Mouse (Mus musculus): ENCODE measurements around the gene Odf3l1. TPM values are rescaled to one million over a fixed set of nuclear protein-coding genes. Genes with fewer than 3 reads are reported as not detected.
A peak's percentile ranks its signal among the peaks of the same experiment; 100 is the strongest.

Gene Odf3l1
- polyA plus RNA-seq, 1 experiment, result not detected

- H3K4me3 ChIP-seq (ENCODE audit: insufficient read depth, low read length), result no peak overlapping the region
- TF ChIP-seq POLR2A (IDR thresholded peaks at IDR 0.05; ENCODE audit: low read depth, low read length) (no peak), CTCF (IDR thresholded peaks at IDR 0.05; ENCODE audit: borderline replicate concordance, insufficient read depth, low read length) (no peak)
- peaks cover 31% of the 10 kb centered on the region for H3K4me1 ChIP-seq (ENCODE audit: control insufficient read depth, insufficient read depth, low read length)
- peak overlapping the region; percentile 36 for H3K27ac ChIP-seq (ENCODE audit: insufficient read depth, low read length)
Measured at GRCm38 (mm10) chr9:56871191-56871590, 6.7 kb upstream of the Odf3l1 start.

- no peak overlapping the region for H3K4me3 ChIP-seq (ENCODE audit: insufficient read depth, low read length)
- TF ChIP-seq POLR2A (IDR thresholded peaks at IDR 0.05; ENCODE audit: low read depth, low read length), result no peak
- TF ChIP-seq CTCF (IDR thresholded peaks at IDR 0.05; ENCODE audit: borderline replicate concordance, insufficient read depth, low read length), result no peak
- peak overlapping the region; percentile 36 for H3K27ac ChIP-seq (ENCODE audit: insufficient read depth, low read length)
- H3K4me1 ChIP-seq (ENCODE audit: control insufficient read depth, insufficient read depth, low read length), result peaks cover 31% of the 10 kb centered on the region
Measured at GRCm38 (mm10) chr9:56870778-56871177, 6.3 kb upstream of the Odf3l1 start.

GRCm38 (mm10) chr9:56869552-56869951 is 5.1 kb upstream of the Odf3l1 start:
- H3K4me1 ChIP-seq (ENCODE audit: control insufficient read depth, insufficient read depth, low read length), result peaks cover 31% of the 10 kb centered on the region
- H3K4me3 ChIP-seq (ENCODE audit: insufficient read depth, low read length), result no peak overlapping the region
- TF ChIP-seq CTCF (IDR thresholded peaks at IDR 0.05; ENCODE audit: borderline replicate concordance, insufficient read depth, low read length) (no peak), POLR2A (IDR thresholded peaks at IDR 0.05; ENCODE audit: low read depth, low read length) (no peak)
- peak overlapping the region; percentile 1; the same call in 1 of the 2 replicates for H3K27ac ChIP-seq (ENCODE audit: insufficient read depth, low read length)

GRCm38 (mm10) chr9:56868292-56868691 is 3.8 kb upstream of the Odf3l1 start:
- Histone ChIP-seq H3K4me1 (ENCODE audit: control insufficient read depth, insufficient read depth, low read length) (peaks cover 25% of the 10 kb centered on the region), H3K4me3 (ENCODE audit: insufficient read depth, low read length) (no peak overlapping the region), H3K27ac (ENCODE audit: insufficient read depth, low read length) (peak overlapping the region; percentile 46)
- TF ChIP-seq POLR2A (IDR thresholded peaks at IDR 0.05; ENCODE audit: low read depth, low read length), result no peak; the same call in 1 of the 2 replicates
- TF ChIP-seq CTCF (IDR thresholded peaks at IDR 0.05; ENCODE audit: borderline replicate concordance, insufficient read depth, low read length), result no peak

DNA sequence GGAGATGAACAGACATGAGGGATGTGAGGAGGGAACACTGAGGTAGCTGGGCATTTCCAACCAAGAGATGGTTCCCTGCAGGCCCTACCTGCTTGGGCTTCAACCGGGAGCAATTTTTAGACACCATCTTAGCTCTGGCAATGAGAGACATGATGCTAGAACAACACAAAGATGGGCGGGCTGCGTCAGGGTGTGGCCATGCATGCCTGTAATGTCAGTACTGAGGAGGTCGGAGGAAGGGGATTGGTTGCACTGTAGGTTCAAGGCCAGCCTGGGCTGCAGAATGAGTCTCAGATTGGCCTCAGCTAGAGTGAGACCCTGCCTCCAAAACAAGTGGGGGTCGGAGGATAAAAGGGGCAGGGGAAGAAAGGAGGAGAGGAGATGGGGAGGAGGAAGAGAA is 2.0 kb upstream of the Odf3l1 start:
- TF ChIP-seq CTCF (IDR thresholded peaks at IDR 0.05; ENCODE audit: borderline replicate concordance, insufficient read depth, low read length) (no peak), POLR2A (IDR thresholded peaks at IDR 0.05; ENCODE audit: low read depth, low read length) (peak; percentile 11; the same call in 1 of the 2 replicates)
- peaks cover 10% of the 10 kb centered on the region for H3K4me1 ChIP-seq (ENCODE audit: control insufficient read depth, insufficient read depth, low read length)
- peak overlapping the region; percentile 61 for H3K4me3 ChIP-seq (ENCODE audit: insufficient read depth, low read length)
- peak overlapping the region; percentile 46 for H3K27ac ChIP-seq (ENCODE audit: insufficient read depth, low read length)

DNA sequence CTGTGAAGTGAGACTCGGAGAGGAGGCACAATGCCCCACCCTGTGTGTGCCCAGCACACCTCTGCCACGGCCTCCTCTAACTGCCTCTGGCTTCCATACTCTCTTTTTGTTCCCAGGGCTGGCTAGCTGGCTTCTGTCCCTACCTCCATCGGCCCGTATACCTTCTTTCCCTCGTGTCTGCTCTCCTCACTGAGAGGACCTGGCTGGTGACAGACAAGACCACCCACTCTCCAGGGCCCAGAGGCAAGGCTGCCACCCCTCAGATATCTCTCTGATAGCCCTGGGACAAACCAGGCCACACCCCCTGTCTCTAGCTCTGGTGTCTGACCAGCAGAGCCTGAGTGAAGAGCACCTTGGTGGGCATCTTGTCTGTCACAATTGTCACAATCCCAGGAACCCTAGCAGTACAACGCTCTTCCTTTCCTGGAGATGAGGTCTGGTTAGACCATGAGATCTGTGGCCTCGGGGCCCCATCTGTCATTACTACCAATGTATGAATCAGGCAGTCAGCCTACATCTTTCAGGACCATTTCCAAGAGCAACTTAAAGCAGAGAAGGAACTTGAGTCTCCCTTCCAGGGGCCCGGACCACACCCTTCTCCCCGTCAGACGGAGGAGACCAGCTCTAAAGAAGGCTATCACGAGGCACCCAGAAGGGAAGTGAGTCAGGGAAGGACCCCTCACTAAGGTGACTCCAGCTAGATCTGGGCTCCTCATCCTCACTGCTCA is 1.4 kb upstream of the Odf3l1 start:
- peaks cover 6% of the 10 kb centered on the region; the same call in 1 of the 2 replicates for H3K4me1 ChIP-seq (ENCODE audit: control insufficient read depth, insufficient read depth, low read length)
- H3K27ac ChIP-seq (ENCODE audit: insufficient read depth, low read length), result peak overlapping the region; percentile 46
- H3K4me3 ChIP-seq (ENCODE audit: insufficient read depth, low read length), result peak overlapping the region; percentile 61
- TF ChIP-seq CTCF (IDR thresholded peaks at IDR 0.05; ENCODE audit: borderline replicate concordance, insufficient read depth, low read length) (no peak), POLR2A (IDR thresholded peaks at IDR 0.05; ENCODE audit: low read depth, low read length) (peak; percentile 27; the same call in 1 of the 2 replicates)

DNA sequence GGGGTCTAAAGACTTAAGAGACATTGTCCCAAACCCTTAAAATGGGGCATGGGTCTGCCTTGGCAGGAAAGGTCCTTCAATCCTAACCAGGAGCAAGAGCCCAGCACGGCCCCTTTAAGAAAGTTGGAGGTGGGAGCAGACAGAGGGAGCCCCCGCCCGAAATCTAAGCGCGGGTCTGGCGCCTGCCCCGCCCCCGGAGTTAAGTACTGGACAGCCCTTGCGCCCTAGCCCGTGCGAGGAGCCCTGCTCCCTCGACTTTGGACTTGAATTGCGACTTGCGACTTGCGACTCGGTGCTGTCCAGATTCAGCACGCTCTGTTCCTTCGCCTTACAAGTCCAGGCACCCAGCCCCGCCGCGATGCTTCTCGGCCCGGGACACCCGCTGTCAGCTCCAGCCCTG is 353 bp upstream of the Odf3l1 start, which contains the start of gene Cspg4:
Cspg4 (plus strand) TSS at position 202 of the 400 bp plus-strand sequence.
- peak within 1 kb of the TSS; percentile 46 for H3K27ac ChIP-seq (ENCODE audit: insufficient read depth, low read length)
- peaks cover 6% of the 10 kb centered on the region; the same call in 1 of the 2 replicates for H3K4me1 ChIP-seq (ENCODE audit: control insufficient read depth, insufficient read depth, low read length)
- peak within 1 kb of the TSS; percentile 61 for H3K4me3 ChIP-seq (ENCODE audit: insufficient read depth, low read length)
- TF ChIP-seq POLR2A (IDR thresholded peaks at IDR 0.05; ENCODE audit: low read depth, low read length) (peak; percentile 99), CTCF (IDR thresholded peaks at IDR 0.05; ENCODE audit: borderline replicate concordance, insufficient read depth, low read length) (no peak)

GRCm38 (mm10) chr9:56862863-56863262 is 1.6 kb downstream of the Odf3l1 start:
- H3K4me3 ChIP-seq (ENCODE audit: insufficient read depth, low read length), result no peak overlapping the region
- H3K27ac ChIP-seq (ENCODE audit: insufficient read depth, low read length), result no peak overlapping the region
- peaks cover 3% of the 10 kb centered on the region; the same call in 1 of the 2 replicates for H3K4me1 ChIP-seq (ENCODE audit: control insufficient read depth, insufficient read depth, low read length)
- TF ChIP-seq CTCF (IDR thresholded peaks at IDR 0.05; ENCODE audit: borderline replicate concordance, insufficient read depth, low read length) (no peak), POLR2A (IDR thresholded peaks at IDR 0.05; ENCODE audit: low read depth, low read length) (no peak)

DNA sequence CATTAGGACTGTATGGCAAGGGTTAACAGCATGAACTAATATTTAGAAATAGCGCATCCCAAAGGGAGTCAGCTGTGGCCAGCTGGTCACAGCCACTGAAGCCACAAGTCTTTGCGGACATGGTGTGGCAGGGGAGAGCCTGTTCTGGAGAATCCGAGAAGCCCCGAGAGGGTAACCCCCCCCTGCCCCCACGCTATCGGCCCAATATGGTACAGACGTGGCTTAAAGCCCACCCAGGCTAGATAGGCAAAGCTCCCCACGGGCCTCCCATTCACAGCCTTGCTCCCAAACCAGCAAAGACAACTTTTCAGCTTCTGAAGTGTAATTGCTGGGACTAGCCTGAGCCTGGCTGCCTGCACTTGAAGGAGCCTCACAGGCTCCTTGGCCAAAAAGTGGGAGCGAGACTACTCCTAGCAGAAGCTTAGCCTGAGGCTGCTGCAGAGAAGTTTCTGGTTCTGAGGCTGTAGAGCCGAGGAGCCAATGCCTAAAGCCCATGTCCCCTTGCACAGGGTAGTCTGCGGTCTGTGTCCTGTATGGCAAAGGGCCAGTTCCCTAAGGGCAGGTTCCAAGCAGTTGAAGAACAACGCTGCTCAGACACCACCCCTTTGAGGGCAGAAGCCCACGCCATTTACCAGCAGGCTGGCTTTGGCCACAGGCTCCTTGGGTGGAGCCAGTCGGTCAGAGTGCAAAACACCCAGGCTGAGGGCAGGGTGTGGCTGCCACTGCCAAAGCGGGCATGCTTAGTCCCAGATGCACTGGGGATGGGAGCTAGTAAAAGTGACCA is 3.8 kb downstream of the Odf3l1 start:
- TF ChIP-seq POLR2A (IDR thresholded peaks at IDR 0.05; ENCODE audit: low read depth, low read length) (no peak), CTCF (IDR thresholded peaks at IDR 0.05; ENCODE audit: borderline replicate concordance, insufficient read depth, low read length) (no peak)
- Histone ChIP-seq H3K27ac (ENCODE audit: insufficient read depth, low read length) (no peak overlapping the region), H3K4me1 (ENCODE audit: control insufficient read depth, insufficient read depth, low read length) (no peaks in the 10 kb centered on the region; the same call in 1 of the 2 replicates), H3K4me3 (ENCODE audit: insufficient read depth, low read length) (no peak overlapping the region)

All from embryonic fibroblast, embryonic 13.5 days (primary cell).